Mouse (Mus musculus) forebrain, embryonic 12.5 days (tissue): ENCODE data around the gene Olfr1086. TPM values are rescaled to one million over a fixed set of nuclear protein-coding genes. Genes with fewer than 3 reads are reported as not detected.
"Not testable (repeated sequence)": the region's sequence is repeated elsewhere in the genome, so short reads cannot be mapped to it uniquely, and the experiment has no call there.

Experiments
- ATAC-seq: fragments of 200-750 bp; cut with Nextera tagmentation; 2 replicates; pipeline ENCODE4 v1.8.0; 2017; ENCODE audit warnings: moderate TSS enrichment; ENCODE audit not compliant: low FRiP score
- H3K27ac ChIP-seq: fragments of 300-500 bp; sonication (generic); 2 replicates; pipeline ENCODE4 v1.5.1; 2016; ENCODE audit warnings: mild to moderate bottlenecking
- H3K27me3 ChIP-seq: fragments of 300-500 bp; sonication (generic); 2 replicates; pipeline ENCODE4 v1.6.1; 2016; ENCODE audit warnings: mild to moderate bottlenecking
- H3K36me3 ChIP-seq: fragments of 300-500 bp; sonication (generic); replicated peaks from 2 replicates; pipeline ENCODE4 v1.6.1; 2016; ENCODE audit warnings: mild to moderate bottlenecking
- H3K4me1 ChIP-seq: fragments of 300-500 bp; sonication (generic); 2 replicates; pipeline ENCODE4 v1.6.1; 2016
- H3K4me2 ChIP-seq: fragments of 300-500 bp; sonication (generic); 2 replicates; pipeline ENCODE4 v1.6.1; 2016; ENCODE audit warnings: mild to moderate bottlenecking, moderate library complexity
- H3K4me3 ChIP-seq: fragments of 300-500 bp; sonication (generic); replicated peaks from 2 replicates; pipeline ENCODE4 v1.5.1; 2016; ENCODE audit warnings: mild to moderate bottlenecking
- H3K9ac ChIP-seq: fragments of 300-500 bp; sonication (generic); 2 replicates; pipeline ENCODE4 v1.6.1; 2016; ENCODE audit warnings: mild to moderate bottlenecking
- H3K9me3 ChIP-seq: fragments of 300-500 bp; sonication (generic); 2 replicates; pipeline ENCODE4 v1.6.1; 2016
- WGBS: fragments of 180-500 bp; shearing (Covaris S2); methylation state at CpG from one replicate; pipeline ENCODE4 v1.1.7; 2016; 5-methylcytosine and 5-hydroxymethylcytosine counted together
- polyA plus RNA-seq: library from polyadenylated mRNA; unstranded; fragments of >200 nt; fragmentation: Nextera tagmentation; extraction: Ambion mirVana; gene quantifications from 2 replicates; pipeline ENCODE4 v1.2.1, GENCODE M21; 2016

The Olfr1086 gene
- not detected in 2 replicates for polyA plus RNA-seq

DNA sequence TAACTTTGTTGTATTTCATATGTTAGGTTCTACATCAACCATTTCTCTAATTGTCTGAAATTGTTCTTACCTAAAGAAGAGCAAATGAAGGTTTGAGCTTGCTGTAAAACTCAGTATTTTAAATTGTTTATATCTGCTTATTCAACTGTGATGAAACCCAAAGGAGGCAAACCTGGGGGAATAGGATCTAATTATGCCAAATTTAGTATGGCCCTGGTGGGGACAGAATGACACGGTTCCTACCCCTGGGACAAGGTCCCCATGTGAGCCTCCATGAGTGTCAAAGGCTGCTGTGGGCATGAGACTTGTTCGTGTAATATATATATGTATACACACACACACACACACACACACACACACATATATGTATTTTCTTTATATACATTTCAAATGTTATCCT lies at the start of gene Olfr1086:
TSS of gene Olfr1086 (minus strand) at position 101 of the 400 bp plus-strand sequence.
- Histone ChIP-seq H3K27me3 (no peaks in the 10 kb centered on the region), H3K9me3 (no peaks in the 10 kb centered on the region), H3K36me3 (no peaks in the 10 kb centered on the region), H3K9ac (no peak within 1 kb of the TSS), H3K27ac (no peak within 1 kb of the TSS), H3K4me1 (no peaks in the 10 kb centered on the region), H3K4me2 (no peak within 1 kb of the TSS), H3K4me3 (no peak within 1 kb of the TSS)
- no peak for ATAC-seq
- WGBS = 66% methylated on average over 2 of the region's 2 CpGs

DNA sequence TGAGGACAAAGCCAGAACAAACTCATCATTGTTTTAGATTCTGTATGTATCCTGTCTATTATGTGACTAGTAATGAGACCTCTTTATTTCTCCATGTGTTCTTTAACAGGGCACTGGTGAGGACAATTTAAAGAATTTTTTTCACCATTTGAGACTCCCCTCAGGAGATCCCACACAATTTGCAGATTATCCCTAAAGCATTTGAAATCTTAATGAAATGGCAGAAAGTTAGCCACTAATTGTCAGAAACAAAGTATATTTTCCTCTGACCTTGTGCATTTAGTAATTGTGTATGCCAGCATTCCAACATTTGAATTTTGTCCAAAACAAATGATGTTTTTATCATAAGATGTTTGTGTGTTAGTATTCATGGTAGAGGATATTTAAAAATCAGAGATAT lies 18.4 kb upstream of the Olfr1086 start, which contains the start of gene Olfr1087:
TSS of gene Olfr1087 (minus strand) at position 101 of the 400 bp plus-strand sequence.
- Histone ChIP-seq H3K4me2 (no peak within 1 kb of the TSS), H3K9ac (no peak within 1 kb of the TSS), H3K27ac (no peak within 1 kb of the TSS), H3K9me3 (no peaks in the 10 kb centered on the region), H3K36me3 (no peaks in the 10 kb centered on the region), H3K27me3 (no peaks in the 10 kb centered on the region), H3K4me3 (no peak within 1 kb of the TSS), H3K4me1 (no peaks in the 10 kb centered on the region)
- ATAC-seq = no peak

GRCm38 (mm10) chr2:86661919-86662318 lies 18.0 kb downstream of the Olfr1086 start, which contains the start of gene Olfr1085:
Gene Olfr1085, minus strand, starts transcription at chr2:86662019.
- 23% methylated on average over 1 of the region's 1 CpGs for WGBS
- H3K4me2 ChIP-seq = no peak within 1 kb of the TSS

DNA sequence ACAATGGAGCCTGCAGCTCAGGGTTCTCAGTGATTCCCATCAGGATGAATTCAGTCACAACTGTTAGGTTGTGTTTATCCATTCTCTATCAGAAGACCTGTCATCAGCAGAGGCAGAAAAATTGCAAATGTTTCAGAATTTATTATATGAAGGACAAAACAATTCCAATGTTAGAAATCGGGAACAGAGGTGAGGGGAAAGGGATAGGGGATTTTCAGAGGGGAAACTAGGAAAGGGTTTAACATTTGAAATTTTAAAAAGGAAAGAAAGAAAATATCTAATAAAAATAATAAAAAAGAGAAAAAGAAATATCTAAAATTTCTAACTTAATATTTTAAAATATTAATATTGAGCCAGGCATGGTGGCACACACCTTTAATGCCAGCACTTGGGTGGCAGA lies 40.3 kb downstream of the Olfr1086 start, which contains the start of gene Olfr1084:
TSS of gene Olfr1084 (minus strand) at position 101 of the 400 bp plus-strand sequence.
- H3K27me3 ChIP-seq, H3K4me3 ChIP-seq: not testable (repeated sequence)
- WGBS = 79% methylated on average over 1 of the region's 1 CpGs

More at GRCm38 (mm10) chr2:86661919-86662318, 18.0 kb downstream of the Olfr1086 start, which contains the start of gene Olfr1085:
- no peak for ATAC-seq
- Histone ChIP-seq H3K27me3 (no peaks in the 10 kb centered on the region), H3K9ac (no peak within 1 kb of the TSS), H3K36me3 (no peaks in the 10 kb centered on the region), H3K9me3 (no peaks in the 10 kb centered on the region), H3K27ac (no peak within 1 kb of the TSS), H3K4me3 (no peak within 1 kb of the TSS), H3K4me1 (no peaks in the 10 kb centered on the region)

More for the DNA sequence above, 40.3 kb downstream of the Olfr1086 start, which contains the start of gene Olfr1084:
- H3K4me2 ChIP-seq, H3K9ac ChIP-seq, H3K36me3 ChIP-seq, H3K9me3 ChIP-seq, H3K27ac ChIP-seq, H3K4me1 ChIP-seq, ATAC-seq: not testable (repeated sequence)

Other genes starting within 250 kb of the Olfr1086 start
- not detected in 2 replicates for gene Olfr1065, start 229.5 kb downstream of the Olfr1086 start, polyA plus RNA-seq
- gene Olfr1066, start 223.8 kb downstream of the Olfr1086 start, polyA plus RNA-seq = not detected in 2 replicates
- not detected in 2 replicates for gene Olfr228, start 192.7 kb downstream of the Olfr1086 start, polyA plus RNA-seq
- not detected in 2 replicates for gene Olfr1076, start 171.6 kb downstream of the Olfr1086 start, polyA plus RNA-seq
- gene Olfr1079, start 137.6 kb downstream of the Olfr1086 start, polyA plus RNA-seq = not detected in 2 replicates
- not detected in 2 replicates for gene Olfr1080, start 121.9 kb downstream of the Olfr1086 start, polyA plus RNA-seq
- gene Olfr1082, start 81.1 kb downstream of the Olfr1086 start, polyA plus RNA-seq = not detected in 2 replicates
- gene Olfr1084, start 40.4 kb downstream of the Olfr1086 start, polyA plus RNA-seq = not detected in 2 replicates
- not detected in 2 replicates for gene Olfr1085, start 18.1 kb downstream of the Olfr1086 start, polyA plus RNA-seq
- gene Olfr1087, start 18.3 kb upstream of the Olfr1086 start, polyA plus RNA-seq = not detected in 2 replicates
- not detected in 2 replicates for gene Olfr1089, start 53.6 kb upstream of the Olfr1086 start, polyA plus RNA-seq
- not detected in 2 replicates for gene Olfr1090, start 78.9 kb upstream of the Olfr1086 start, polyA plus RNA-seq
- not detected in 2 replicates for gene Olfr1093, start 102.4 kb upstream of the Olfr1086 start, polyA plus RNA-seq
- not detected in 2 replicates for gene Olfr141, start 129.9 kb upstream of the Olfr1086 start, polyA plus RNA-seq
- not detected in 2 replicates for gene Olfr1094, start 144.6 kb upstream of the Olfr1086 start, polyA plus RNA-seq
- gene Olfr1095, start 171.6 kb upstream of the Olfr1086 start, polyA plus RNA-seq = not detected in 2 replicates
- not detected in 2 replicates for gene Gm13723, start 194.7 kb upstream of the Olfr1086 start, polyA plus RNA-seq
- not detected in 2 replicates for gene Olfr1097, start 212.1 kb upstream of the Olfr1086 start, polyA plus RNA-seq
- gene Olfr1098, start 244.5 kb upstream of the Olfr1086 start, polyA plus RNA-seq = not detected in 2 replicates